Mouse (Mus musculus): ENCODE results near the gene Timm9. TPM values are rescaled to one million over a fixed set of nuclear protein-coding genes. Genes with fewer than 3 reads are reported as not detected.
"Not testable (repeated sequence)": the region's sequence is repeated elsewhere in the genome, so short reads cannot be mapped to it uniquely, and the experiment has no call there.

The Timm9 gene
- polyA plus RNA-seq, 1 experiment from 2014 or later, result 120 TPM

DNA sequence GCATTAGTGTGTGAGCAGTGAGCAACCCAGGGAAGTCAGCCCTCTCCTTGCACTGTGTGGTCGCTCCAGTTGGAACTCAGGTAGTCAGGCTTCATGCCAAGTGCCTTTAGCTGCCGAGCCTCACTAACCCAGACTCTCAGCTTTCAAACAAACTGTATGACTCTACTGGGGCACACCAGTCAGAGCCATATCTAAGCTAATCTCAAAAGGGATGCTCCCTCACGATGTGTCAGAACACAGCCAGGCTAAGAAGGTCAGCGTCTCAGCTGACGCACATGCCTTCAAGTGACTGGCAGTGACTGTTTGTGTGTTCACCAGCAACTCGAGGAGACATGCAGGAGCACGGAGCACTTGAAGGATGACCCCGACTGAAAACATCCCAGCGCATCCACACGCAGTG is 13.8 kb downstream of the Timm9 start:
- Histone ChIP-seq H3K27ac (ENCODE audit: low read depth, low read length) (no peak overlapping the region), H3K27me3 (replicated peaks; ENCODE audit: control insufficient read depth, insufficient read depth, low read length) (no peaks in the 10 kb centered on the region), H3K9ac (ENCODE audit: low read depth, low read length) (no peak overlapping the region), H3K4me3 (ENCODE audit: low read depth, low read length) (no peak overlapping the region), H3K4me2 (no peak overlapping the region), H3K36me3 (ENCODE audit: control insufficient read depth, insufficient read depth, low read length) (peaks cover 26% of the 10 kb centered on the region), H3K4me1 (replicated peaks; ENCODE audit: control insufficient read depth, insufficient read depth, low read length) (no peaks in the 10 kb centered on the region), H3K9me3 (ENCODE audit: control insufficient read depth, low read length) (no peaks in the 10 kb centered on the region)
- no peak for ATAC-seq (replicated peaks; ENCODE audit: low FRiP score)
- DNase-seq (ENCODE audit: low spot score), result no peak
- 86% methylated on average over 10 of the region's 10 CpGs for WGBS

DNA sequence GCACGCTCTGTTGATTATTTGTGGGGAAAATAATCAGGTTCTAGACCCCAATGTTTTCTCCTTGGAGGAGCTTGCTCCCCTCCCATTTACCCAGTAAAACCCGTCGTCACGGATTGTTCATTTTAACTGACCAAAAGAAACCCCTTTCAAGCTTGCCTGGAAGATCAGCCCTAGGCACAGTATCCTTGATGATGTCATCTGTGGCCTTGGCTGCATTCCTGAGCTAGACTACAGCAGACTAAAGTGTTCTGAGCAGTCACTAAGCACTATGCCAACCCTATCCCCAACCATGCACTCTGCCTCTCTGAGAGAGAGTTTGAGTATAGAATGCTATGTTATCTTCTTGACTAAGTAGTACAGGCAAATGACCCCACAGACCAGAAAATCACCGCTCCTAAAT is 20.1 kb downstream of the Timm9 start:
- H3K27me3 ChIP-seq (replicated peaks; ENCODE audit: control insufficient read depth, insufficient read depth, low read length), result no peaks in the 10 kb centered on the region
- WGBS, result 72% methylated on average over 5 of the region's 5 CpGs
- H3K4me3 ChIP-seq (ENCODE audit: low read depth, low read length), result no peak overlapping the region
- no peaks in the 10 kb centered on the region for H3K9me3 ChIP-seq (ENCODE audit: control insufficient read depth, low read length)
- H3K27ac ChIP-seq (ENCODE audit: low read depth, low read length), result no peak overlapping the region
- peaks cover 5% of the 10 kb centered on the region for H3K4me1 ChIP-seq (replicated peaks; ENCODE audit: control insufficient read depth, insufficient read depth, low read length)
- H3K36me3 ChIP-seq (ENCODE audit: control insufficient read depth, insufficient read depth, low read length), result no peaks in the 10 kb centered on the region
- ATAC-seq (replicated peaks; ENCODE audit: low FRiP score) (no peak), DNase-seq (ENCODE audit: low spot score) (no peak)
- H3K9ac ChIP-seq (ENCODE audit: low read depth, low read length), result no peak overlapping the region
- no peak overlapping the region for H3K4me2 ChIP-seq

DNA sequence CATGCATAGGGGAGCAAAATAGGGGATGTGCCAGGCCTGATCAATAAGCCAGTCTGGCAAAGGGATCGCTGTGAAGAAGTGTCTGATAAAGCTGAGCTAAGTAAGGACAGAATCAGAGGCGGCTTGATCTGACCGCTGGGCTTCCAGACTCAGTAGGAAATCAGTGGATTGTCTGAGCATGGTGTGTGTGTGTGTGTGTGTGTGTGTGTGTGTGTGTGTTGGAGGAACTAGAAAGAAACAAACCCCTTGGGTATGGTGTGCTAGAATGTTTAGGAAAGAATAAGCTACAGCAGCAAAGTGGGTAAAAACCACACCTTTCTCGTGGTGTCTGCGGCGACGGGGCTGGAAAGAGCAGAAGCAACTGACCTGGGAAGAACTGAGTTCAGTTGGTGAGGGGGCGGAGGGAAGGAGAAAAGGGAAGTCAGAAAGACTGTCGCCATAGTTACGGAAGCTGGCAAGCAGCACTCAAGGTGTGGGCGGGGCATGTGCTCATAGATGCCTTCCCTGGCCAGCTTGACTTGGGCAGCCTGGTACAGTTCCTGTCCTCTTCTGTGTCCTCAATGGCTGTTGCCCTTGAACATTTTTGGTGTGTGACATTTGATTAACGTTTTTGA is 22.7 kb downstream of the Timm9 start:
- H3K4me2 ChIP-seq, result peak overlapping the region; percentile 42
- H3K27me3 ChIP-seq (replicated peaks; ENCODE audit: control insufficient read depth, insufficient read depth, low read length), result no peaks in the 10 kb centered on the region
- H3K27ac ChIP-seq (ENCODE audit: low read depth, low read length), result no peak overlapping the region
- DNase-seq (ENCODE audit: low spot score) (no peak), ATAC-seq (replicated peaks; ENCODE audit: low FRiP score) (peak; percentile 59)
- 26% methylated on average over 12 of the region's 12 CpGs for WGBS
- H3K4me3 ChIP-seq (ENCODE audit: low read depth, low read length), result no peak overlapping the region
- H3K36me3 ChIP-seq (ENCODE audit: control insufficient read depth, insufficient read depth, low read length), result no peaks in the 10 kb centered on the region
- H3K9me3 ChIP-seq (ENCODE audit: control insufficient read depth, low read length), result no peaks in the 10 kb centered on the region
- H3K4me1 ChIP-seq (replicated peaks; ENCODE audit: control insufficient read depth, insufficient read depth, low read length), result peaks cover 5% of the 10 kb centered on the region
- H3K9ac ChIP-seq (ENCODE audit: low read depth, low read length), result no peak overlapping the region

DNA sequence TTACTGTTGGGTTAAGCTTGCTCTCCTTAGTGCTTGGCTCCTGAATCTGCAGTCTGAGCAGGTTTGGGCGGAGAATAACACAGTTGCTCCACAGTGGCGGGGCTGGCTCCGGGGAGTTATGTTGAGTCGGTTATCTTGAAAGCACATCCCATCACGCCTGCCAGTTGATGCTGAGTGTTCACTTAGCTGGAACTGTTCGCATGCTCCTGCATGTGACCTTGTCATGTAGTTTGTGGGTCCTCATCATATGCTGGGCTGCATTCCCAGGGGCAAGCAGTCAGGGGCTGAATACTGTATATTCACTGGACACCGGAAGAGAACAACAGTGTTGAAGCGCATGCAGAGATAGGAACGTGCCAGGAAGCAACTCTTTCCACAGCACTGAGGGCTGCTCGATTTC is 23.4 kb downstream of the Timm9 start:
- Histone ChIP-seq H3K4me2 (no peak overlapping the region; the same call in 1 of the 2 replicates), H3K36me3 (ENCODE audit: control insufficient read depth, insufficient read depth, low read length) (no peaks in the 10 kb centered on the region), H3K9ac (ENCODE audit: low read depth, low read length) (no peak overlapping the region), H3K4me1 (replicated peaks; ENCODE audit: control insufficient read depth, insufficient read depth, low read length) (peaks cover 5% of the 10 kb centered on the region), H3K4me3 (ENCODE audit: low read depth, low read length) (no peak overlapping the region), H3K27me3 (replicated peaks; ENCODE audit: control insufficient read depth, insufficient read depth, low read length) (no peaks in the 10 kb centered on the region), H3K27ac (ENCODE audit: low read depth, low read length) (no peak overlapping the region), H3K9me3 (ENCODE audit: control insufficient read depth, low read length) (no peaks in the 10 kb centered on the region)
- DNase-seq (ENCODE audit: low spot score), result no peak
- WGBS, result 52% methylated on average over 10 of the region's 10 CpGs
- peak; percentile 72 for ATAC-seq (replicated peaks; ENCODE audit: low FRiP score)

DNA sequence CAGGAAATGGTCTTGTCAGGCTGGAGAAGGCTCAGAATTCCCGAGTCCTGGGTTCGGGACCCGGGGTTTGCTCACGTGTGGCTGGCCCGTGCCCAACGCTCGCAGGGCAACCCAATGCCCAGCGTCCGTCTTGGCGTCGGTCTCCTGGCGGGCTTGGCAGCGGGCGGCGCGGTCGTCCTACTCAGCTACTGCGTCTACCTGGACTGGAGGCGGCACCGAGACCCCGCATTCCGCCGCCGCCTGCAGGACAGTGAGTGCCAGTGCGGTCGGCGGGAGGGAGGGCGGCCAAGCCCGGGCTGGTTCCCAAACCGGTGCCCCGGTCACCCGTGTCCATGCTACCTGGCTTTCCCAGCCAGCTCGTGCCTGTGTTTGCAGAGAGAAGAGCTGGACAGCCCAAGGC is 25.2 kb downstream of the Timm9 start, which contains the start of gene Tomm20l:
Tomm20l (plus strand) TSS at position 98 of the 400 bp plus-strand sequence.
- Histone ChIP-seq H3K9me3 (ENCODE audit: control insufficient read depth, low read length) (no peaks in the 10 kb centered on the region), H3K4me1 (replicated peaks; ENCODE audit: control insufficient read depth, insufficient read depth, low read length) (peaks cover 5% of the 10 kb centered on the region), H3K9ac (ENCODE audit: low read depth, low read length) (no peak within 1 kb of the TSS), H3K4me2 (peak within 1 kb of the TSS; percentile 60), H3K27me3 (replicated peaks; ENCODE audit: control insufficient read depth, insufficient read depth, low read length) (no peaks in the 10 kb centered on the region), H3K36me3 (ENCODE audit: control insufficient read depth, insufficient read depth, low read length) (no peaks in the 10 kb centered on the region), H3K27ac (ENCODE audit: low read depth, low read length) (no peak within 1 kb of the TSS), H3K4me3 (ENCODE audit: low read depth, low read length) (peak within 1 kb of the TSS; percentile 30)
- ATAC-seq (replicated peaks; ENCODE audit: low FRiP score) (no peak), DNase-seq (ENCODE audit: low spot score) (peak; percentile 38)
- 9% methylated on average over 33 of the region's 33 CpGs for WGBS

DNA sequence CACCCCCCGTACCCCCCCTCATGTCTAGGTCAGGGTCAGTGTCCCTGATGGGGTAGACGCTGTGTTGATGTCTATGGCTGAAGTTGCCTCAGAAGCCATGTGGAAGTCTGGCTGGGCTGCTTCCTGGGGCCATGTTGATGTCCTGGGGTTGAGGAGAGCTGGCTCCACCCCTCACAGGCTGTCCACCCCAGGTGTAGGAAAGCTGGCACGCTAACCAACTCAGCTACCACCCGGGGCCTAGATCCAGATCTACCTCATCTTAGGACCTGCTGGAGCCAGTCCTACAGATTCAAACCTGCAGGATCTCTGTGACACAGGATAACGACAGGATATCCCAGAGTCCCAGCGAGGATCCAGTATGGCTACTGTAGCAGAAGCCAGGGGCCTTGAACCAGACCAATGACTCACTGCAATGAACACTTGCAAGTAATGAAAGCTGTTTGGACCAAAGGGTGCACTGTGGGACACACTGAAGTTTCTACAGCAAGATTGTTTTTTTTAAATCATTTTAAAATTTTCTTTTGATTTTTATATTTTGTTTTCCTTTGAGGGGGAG is 29.2 kb downstream of the Timm9 start:
- H3K9ac ChIP-seq (ENCODE audit: low read depth, low read length), result no peak overlapping the region
- no peak for ATAC-seq (replicated peaks; ENCODE audit: low FRiP score)
- no peaks in the 10 kb centered on the region for H3K27me3 ChIP-seq (replicated peaks; ENCODE audit: control insufficient read depth, insufficient read depth, low read length)
- H3K4me3 ChIP-seq (ENCODE audit: low read depth, low read length), result no peak overlapping the region
- no peaks in the 10 kb centered on the region; the same call in 1 of the 2 replicates for H3K4me1 ChIP-seq (replicated peaks; ENCODE audit: control insufficient read depth, insufficient read depth, low read length)
- H3K9me3 ChIP-seq (ENCODE audit: control insufficient read depth, low read length), result no peaks in the 10 kb centered on the region
- H3K36me3 ChIP-seq (ENCODE audit: control insufficient read depth, insufficient read depth, low read length), result no peaks in the 10 kb centered on the region
- H3K4me2 ChIP-seq, result no peak overlapping the region
- 87% methylated on average over 6 of the region's 6 CpGs for WGBS
- no peak for DNase-seq (ENCODE audit: low spot score)
- no peak overlapping the region for H3K27ac ChIP-seq (ENCODE audit: low read depth, low read length)

DNA sequence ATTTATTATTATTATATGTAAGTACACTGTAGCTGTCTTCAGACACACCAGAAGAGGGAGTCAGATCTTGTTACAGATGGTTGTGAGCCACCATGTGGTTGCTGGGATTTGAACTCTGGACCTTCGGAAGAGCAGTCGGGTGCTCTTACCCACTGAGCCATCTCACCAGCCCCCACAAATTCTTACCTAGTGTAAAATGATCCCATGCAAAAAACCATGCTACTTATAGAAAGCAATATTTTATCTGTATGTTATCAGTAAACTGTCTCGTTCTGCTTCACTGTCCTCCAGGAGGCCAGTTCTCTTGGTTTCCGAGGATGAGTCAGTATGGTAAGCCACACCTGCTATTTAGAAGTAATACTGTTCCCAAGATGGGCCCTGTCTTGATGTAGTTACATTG is 32.2 kb downstream of the Timm9 start:
- H3K4me2 ChIP-seq; ATAC-seq (replicated peaks; ENCODE audit: low FRiP score); H3K4me1 ChIP-seq (replicated peaks; ENCODE audit: control insufficient read depth, insufficient read depth, low read length); H3K9me3 ChIP-seq (ENCODE audit: control insufficient read depth, low read length); H3K9ac ChIP-seq (ENCODE audit: low read depth, low read length); H3K36me3 ChIP-seq (ENCODE audit: control insufficient read depth, insufficient read depth, low read length); H3K27ac ChIP-seq (ENCODE audit: low read depth, low read length); DNase-seq (ENCODE audit: low spot score); H3K27me3 ChIP-seq (replicated peaks; ENCODE audit: control insufficient read depth, insufficient read depth, low read length); H3K4me3 ChIP-seq (ENCODE audit: low read depth, low read length): not testable (repeated sequence)
- WGBS, result 79% methylated on average over 4 of the region's 4 CpGs

DNA sequence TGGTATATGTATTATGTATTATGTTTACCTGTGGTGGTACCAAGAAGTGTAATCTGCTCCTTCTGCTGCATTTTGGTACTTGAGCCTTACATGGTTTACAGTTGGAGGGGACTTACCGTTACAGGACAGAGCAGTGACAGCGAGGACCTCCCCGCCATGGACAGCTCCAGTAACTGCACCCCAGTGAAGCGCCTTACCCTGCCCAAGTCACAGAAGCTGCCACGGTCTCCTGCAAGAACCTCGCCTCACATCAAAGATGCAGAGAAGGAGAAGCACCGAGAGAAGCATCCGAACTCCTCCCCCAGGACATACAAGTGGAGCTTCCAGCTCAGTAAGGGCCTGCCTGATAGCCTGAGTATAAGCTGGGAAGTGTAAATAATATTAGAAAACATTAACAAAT is 50.2 kb downstream of the Timm9 start:
- no peak overlapping the region for H3K4me2 ChIP-seq
- peaks cover 3% of the 10 kb centered on the region; the same call in 1 of the 2 replicates for H3K36me3 ChIP-seq (ENCODE audit: control insufficient read depth, insufficient read depth, low read length)
- ATAC-seq (replicated peaks; ENCODE audit: low FRiP score) (no peak), DNase-seq (ENCODE audit: low spot score) (no peak)
- no peak overlapping the region for H3K9ac ChIP-seq (ENCODE audit: low read depth, low read length)
- no peaks in the 10 kb centered on the region for H3K4me1 ChIP-seq (replicated peaks; ENCODE audit: control insufficient read depth, insufficient read depth, low read length)
- H3K27me3 ChIP-seq (replicated peaks; ENCODE audit: control insufficient read depth, insufficient read depth, low read length), result no peaks in the 10 kb centered on the region
- H3K9me3 ChIP-seq (ENCODE audit: control insufficient read depth, low read length), result no peaks in the 10 kb centered on the region
- H3K27ac ChIP-seq (ENCODE audit: low read depth, low read length), result no peak overlapping the region
- 88% methylated on average over 8 of the region's 8 CpGs for WGBS
- no peak overlapping the region for H3K4me3 ChIP-seq (ENCODE audit: low read depth, low read length)
